Mouse (Mus musculus) myocyte (in vitro differentiated cells): ENCODE measurements around the gene Auts2. TPM values are rescaled to one million over a fixed set of nuclear protein-coding genes. Genes with fewer than 3 reads are reported as not detected.

Experiments
- H3K27me3 ChIP-seq: one replicate; pipeline ENCODE4 v1.6.1; 2011; ENCODE audit not compliant: control insufficient read depth, insufficient read depth, insufficient read length
- H3K36me3 ChIP-seq: one replicate; pipeline ENCODE4 v1.6.1; 2011; ENCODE audit not compliant: control insufficient read depth, insufficient read depth
- H3K4me2 ChIP-seq: one replicate; pipeline ENCODE4 v1.6.1; 2011; ENCODE audit warnings: low read depth, control low read depth
- H3K4me3 ChIP-seq: one replicate; pipeline ENCODE4 v1.5.1; 2011; ENCODE audit warnings: mild to moderate bottlenecking, control low read depth, moderate library complexity
- H3K79me2 ChIP-seq: one replicate; pipeline ENCODE4 v1.6.1; 2011; ENCODE audit not compliant: control insufficient read depth, insufficient read depth
- H3ac ChIP-seq: one replicate; pipeline ENCODE4 v1.6.1; 2011; ENCODE audit not compliant: control insufficient read depth, insufficient read length
- CEBPB ChIP-seq: IDR thresholded peaks from 2 replicates; pipeline ENCODE4 v1.6.1; 2011; ENCODE audit warnings: mild to moderate bottlenecking, moderate library complexity; ENCODE audit not compliant: poor library complexity, insufficient read depth, severe bottlenecking
- E2F4 ChIP-seq: IDR thresholded peaks from one replicate; pipeline ENCODE4 v1.6.1; 2011; ENCODE audit warnings: mild to moderate bottlenecking, control low read depth, moderate library complexity; ENCODE audit not compliant: insufficient read depth
- MAX ChIP-seq: IDR thresholded peaks from one replicate; pipeline ENCODE4 v1.6.1; 2011; ENCODE audit warnings: low read depth, mild to moderate bottlenecking, control low read depth
- MYOD1 ChIP-seq, 3 experiments: IDR thresholded peaks; one replicate each; pipeline ENCODE4 v1.6.1; 2011; ENCODE audit warnings: control low read depth in 2 of 3, low read depth in 2 of 3, mild to moderate bottlenecking in 2 of 3, moderate library complexity in 1 of 3; ENCODE audit not compliant: insufficient read length in 2 of 3, control insufficient read depth in 1 of 3
- MYOG ChIP-seq, 3 experiments: IDR thresholded peaks; one replicate each; pipeline ENCODE4 v1.6.1; 2011; ENCODE audit warnings: control low read depth in 2 of 3, low read depth in 2 of 3, mild to moderate bottlenecking in 2 of 3; ENCODE audit not compliant: insufficient read length in 2 of 3, control insufficient read depth in 1 of 3, insufficient read depth in 1 of 3
- POLR2A ChIP-seq: IDR thresholded peaks from one replicate; pipeline ENCODE4 v1.6.1; 2011; ENCODE audit warnings: low read depth, mild to moderate bottlenecking, control low read depth, moderate library complexity; ENCODE audit not compliant: insufficient read length
- POLR2AphosphoS2 ChIP-seq: IDR thresholded peaks from one replicate; pipeline ENCODE4 v1.6.1; 2011; ENCODE audit warnings: low read depth, control low read depth; ENCODE audit not compliant: insufficient read length
- REST ChIP-seq: IDR thresholded peaks from one replicate; pipeline ENCODE4 v1.6.1; 2011; ENCODE audit warnings: mild to moderate bottlenecking, control low read depth, moderate library complexity; ENCODE audit not compliant: insufficient read depth, insufficient read length
- SRF ChIP-seq: IDR thresholded peaks from one replicate; pipeline ENCODE4 v1.6.1; 2011; ENCODE audit warnings: low read depth; ENCODE audit not compliant: control insufficient read depth, insufficient read length
- TCF12 ChIP-seq: IDR thresholded peaks from one replicate; pipeline ENCODE4 v1.6.1; 2011; ENCODE audit warnings: mild to moderate bottlenecking, control low read depth; ENCODE audit not compliant: poor library complexity, insufficient read depth, severe bottlenecking
- TCF3 ChIP-seq: IDR thresholded peaks from one replicate; pipeline ENCODE4 v1.6.1; 2011; ENCODE audit warnings: low read depth, control low read depth; ENCODE audit not compliant: insufficient read length
- USF1 ChIP-seq: IDR thresholded peaks from one replicate; pipeline ENCODE4 v1.6.1; 2011; ENCODE audit warnings: low read depth, mild to moderate bottlenecking, control low read depth, moderate library complexity
- polyA plus RNA-seq: library from polyadenylated mRNA; unstranded; fragments of >200 nt; fragmentation: generic; extraction: Trizol; gene quantifications from one replicate; pipeline ENCODE4 v1.2.1, GENCODE M21; 2012; ENCODE audit warnings: missing spikeins

The Auts2 gene
- polyA plus RNA-seq, 1 experiment: 8.0 TPM

DNA sequence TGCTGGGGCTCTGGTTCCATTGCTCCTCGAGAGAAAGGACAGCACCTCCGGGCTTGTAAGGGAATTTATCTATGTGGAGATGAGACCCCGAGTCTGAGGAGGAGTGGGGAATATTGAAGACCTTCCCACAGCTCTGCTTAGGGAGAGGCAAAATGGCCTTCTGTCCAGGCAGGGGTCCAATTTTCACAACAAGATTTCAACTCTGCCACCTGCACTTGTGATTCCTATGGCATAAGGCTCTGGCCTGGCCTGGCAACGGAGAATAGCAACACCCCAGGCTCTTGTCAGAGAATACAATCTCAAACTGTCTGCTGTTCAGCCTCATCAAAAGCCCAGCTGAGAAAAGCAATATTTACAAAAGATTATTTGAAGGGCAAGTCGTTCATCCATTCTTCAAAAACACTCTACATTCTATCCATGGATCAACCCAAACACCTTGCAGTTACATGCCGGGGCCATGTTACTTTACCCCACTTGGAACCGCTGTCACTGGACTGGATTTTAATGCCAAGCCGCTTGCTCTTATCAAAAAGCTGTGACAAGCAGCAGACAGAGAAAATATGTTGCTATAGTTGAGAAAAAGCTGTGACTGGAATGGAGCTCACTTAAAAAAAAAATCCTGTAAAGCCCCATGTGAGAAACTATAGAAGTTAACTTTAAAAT is 856.1 kb downstream of the Auts2 start:
- Histone ChIP-seq H3K36me3 (no peaks in the 10 kb centered on the region), H3ac (no peak overlapping the region), H3K79me2 (no peaks in the 10 kb centered on the region), H3K4me3 (no peak overlapping the region), H3K27me3 (no peaks in the 10 kb centered on the region), H3K4me2 (no peak overlapping the region)
- TF ChIP-seq POLR2A (no peak), SRF (no peak), TCF12 (no peak), TCF3 (no peak), USF1 (no peak), MYOD1 (IDR thresholded peaks at IDR 0.05; ENCODE audit: control insufficient read depth in 1 of 3, insufficient read length in 2 of 3, low read depth in 2 of 3) (no peak), REST (no peak), MYOG (IDR thresholded peaks at IDR 0.05; ENCODE audit: control insufficient read depth in 1 of 3, insufficient read depth in 1 of 3, insufficient read length in 2 of 3, low read depth in 2 of 3) (no peak), POLR2AphosphoS2 (no peak), MAX (no peak), CEBPB (no peak), E2F4 (no peak)

DNA sequence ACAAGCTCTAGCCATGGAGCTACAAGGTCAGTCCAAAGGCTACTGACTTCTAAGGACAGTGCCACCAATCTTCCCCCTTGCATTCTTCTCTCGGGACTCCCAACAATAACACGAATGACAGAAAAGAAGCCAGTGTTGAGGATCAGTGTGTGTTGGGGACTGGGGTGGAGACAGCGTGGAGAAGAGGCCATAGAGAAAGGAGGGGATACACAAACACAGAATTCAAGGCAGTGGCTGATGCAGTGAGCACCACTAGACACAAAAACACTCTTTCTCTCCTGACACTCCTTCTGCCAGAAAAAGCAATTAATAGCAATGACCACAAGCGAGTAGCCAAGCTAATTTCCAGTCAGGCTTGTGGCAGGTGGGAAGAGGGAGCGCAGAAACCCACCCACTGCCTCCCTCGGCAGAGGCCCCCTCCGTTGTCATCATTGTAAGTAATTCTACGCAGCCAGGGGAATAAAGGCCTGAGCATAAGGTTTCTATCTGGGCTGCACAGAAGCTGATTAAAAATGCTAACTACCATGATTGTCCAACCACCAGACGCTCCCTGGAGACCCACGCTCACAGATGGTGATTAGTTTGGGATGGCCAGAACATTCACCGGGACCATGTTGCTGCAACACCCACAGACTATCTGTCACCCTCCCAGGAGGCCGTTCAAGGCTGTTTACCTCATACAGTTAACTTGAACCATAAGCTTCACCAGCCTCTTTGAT is 862.9 kb downstream of the Auts2 start:
- TF ChIP-seq POLR2AphosphoS2 (no peak), TCF3 (no peak), CEBPB (no peak), REST (no peak), MAX (no peak), MYOG (IDR thresholded peaks at IDR 0.05; ENCODE audit: control insufficient read depth in 1 of 3, insufficient read depth in 1 of 3, insufficient read length in 2 of 3, low read depth in 2 of 3) (no peak), TCF12 (no peak), SRF (no peak), USF1 (no peak), POLR2A (no peak), E2F4 (no peak), MYOD1 (IDR thresholded peaks at IDR 0.05; ENCODE audit: control insufficient read depth in 1 of 3, insufficient read length in 2 of 3, low read depth in 2 of 3) (no peak)
- H3K36me3 ChIP-seq: no peaks in the 10 kb centered on the region
- no peaks in the 10 kb centered on the region for H3K27me3 ChIP-seq
- no peak overlapping the region for H3K4me2 ChIP-seq
- no peak overlapping the region for H3ac ChIP-seq
- no peaks in the 10 kb centered on the region for H3K79me2 ChIP-seq
- H3K4me3 ChIP-seq: no peak overlapping the region

DNA sequence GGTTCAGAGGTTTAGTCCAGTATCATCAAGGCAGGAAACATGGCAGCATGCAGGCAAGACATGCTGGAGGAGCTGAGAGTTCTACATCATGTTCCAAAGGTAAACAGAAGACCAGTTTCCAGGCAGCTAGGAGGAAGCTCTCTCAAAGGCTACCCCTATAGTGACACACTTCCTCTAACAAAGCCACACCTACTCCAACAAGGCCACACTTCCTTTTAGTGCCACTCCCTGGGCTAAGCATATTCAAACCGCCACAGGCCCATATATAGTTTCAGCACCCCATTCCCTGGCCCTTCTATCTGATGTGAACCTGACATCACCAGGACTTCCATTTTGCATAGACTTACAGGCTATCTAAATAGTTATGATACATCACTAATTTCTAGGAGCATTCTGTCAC is 863.6 kb downstream of the Auts2 start:
- Histone ChIP-seq H3K79me2 (no peaks in the 10 kb centered on the region), H3K36me3 (no peaks in the 10 kb centered on the region), H3ac (no peak overlapping the region), H3K4me2 (no peak overlapping the region), H3K4me3 (no peak overlapping the region), H3K27me3 (no peaks in the 10 kb centered on the region)
- TF ChIP-seq MAX: no peak
- TF ChIP-seq MYOD1 (IDR thresholded peaks at IDR 0.05; ENCODE audit: control insufficient read depth in 1 of 3, insufficient read length in 2 of 3, low read depth in 2 of 3): no peak
- TF ChIP-seq E2F4: no peak
- no peak for TF ChIP-seq SRF
- no peak for TF ChIP-seq TCF3
- TF ChIP-seq USF1: no peak
- TF ChIP-seq TCF12: no peak
- no peak for TF ChIP-seq MYOG (IDR thresholded peaks at IDR 0.05; ENCODE audit: control insufficient read depth in 1 of 3, insufficient read depth in 1 of 3, insufficient read length in 2 of 3, low read depth in 2 of 3)
- no peak for TF ChIP-seq REST
- TF ChIP-seq POLR2AphosphoS2: no peak
- no peak for TF ChIP-seq POLR2A
- no peak for TF ChIP-seq CEBPB

DNA sequence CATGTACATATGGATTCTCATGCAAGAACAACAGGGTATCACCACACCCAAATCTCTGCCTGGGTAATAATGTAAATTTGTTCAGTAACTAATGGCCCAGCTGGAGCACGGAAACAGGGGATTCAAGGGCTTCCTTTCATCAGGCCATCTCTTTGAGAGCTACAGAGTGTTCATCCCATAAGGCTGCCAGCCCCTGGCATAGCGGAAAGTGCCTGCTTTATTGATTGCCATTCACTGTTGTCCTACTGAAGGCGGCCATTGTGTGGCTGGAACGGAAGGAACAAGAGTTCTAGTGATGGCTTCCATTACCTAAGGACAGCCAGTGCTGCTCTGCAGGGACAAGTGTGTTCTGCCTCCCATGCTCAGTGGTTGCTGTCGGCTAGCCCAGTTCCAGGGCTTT is 865.6 kb downstream of the Auts2 start:
- no peak overlapping the region for H3ac ChIP-seq
- H3K4me2 ChIP-seq: no peak overlapping the region
- TF ChIP-seq SRF (no peak), CEBPB (no peak), POLR2A (no peak), TCF12 (no peak), MAX (no peak), MYOG (IDR thresholded peaks at IDR 0.05; ENCODE audit: control insufficient read depth in 1 of 3, insufficient read depth in 1 of 3, insufficient read length in 2 of 3, low read depth in 2 of 3) (no peak), E2F4 (no peak), TCF3 (no peak), POLR2AphosphoS2 (no peak)
- no peak overlapping the region for H3K4me3 ChIP-seq
- no peaks in the 10 kb centered on the region for H3K36me3 ChIP-seq
- H3K27me3 ChIP-seq: no peaks in the 10 kb centered on the region
- H3K79me2 ChIP-seq: no peaks in the 10 kb centered on the region

DNA sequence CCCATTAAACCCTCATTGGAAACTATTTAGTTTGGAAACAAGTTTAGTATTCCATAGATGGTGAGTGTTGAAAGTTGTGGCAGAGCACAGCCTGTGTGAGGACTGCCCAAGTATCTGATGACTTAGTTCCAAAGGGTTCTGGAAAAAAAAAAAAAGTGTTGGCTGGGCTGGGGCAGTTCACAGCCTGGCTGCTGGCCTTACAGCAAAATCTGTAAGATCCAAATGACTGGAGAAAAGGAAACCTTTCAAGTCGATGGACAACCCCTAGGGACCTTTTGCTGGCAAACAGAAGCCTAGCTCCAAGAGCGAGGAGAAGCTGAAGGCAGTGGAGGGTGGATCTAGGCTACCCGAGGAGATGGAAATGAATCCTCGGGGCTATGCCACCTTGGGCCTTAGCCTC is 869.4 kb downstream of the Auts2 start:
- Histone ChIP-seq H3K79me2 (no peaks in the 10 kb centered on the region), H3K36me3 (no peaks in the 10 kb centered on the region), H3ac (no peak overlapping the region), H3K4me2 (no peak overlapping the region), H3K27me3 (no peaks in the 10 kb centered on the region), H3K4me3 (no peak overlapping the region)
- TF ChIP-seq POLR2A (no peak), E2F4 (no peak), MYOG (IDR thresholded peaks at IDR 0.05; ENCODE audit: control insufficient read depth in 1 of 3, insufficient read depth in 1 of 3, insufficient read length in 2 of 3, low read depth in 2 of 3) (no peak), MAX (no peak), TCF12 (no peak), POLR2AphosphoS2 (no peak), TCF3 (no peak), REST (no peak), MYOD1 (IDR thresholded peaks at IDR 0.05; ENCODE audit: control insufficient read depth in 1 of 3, insufficient read length in 2 of 3, low read depth in 2 of 3) (no peak), CEBPB (no peak), SRF (no peak), USF1 (no peak)
